Mouse (Mus musculus): ENCODE results near the gene Pold1.

The Pold1 gene

DNA sequence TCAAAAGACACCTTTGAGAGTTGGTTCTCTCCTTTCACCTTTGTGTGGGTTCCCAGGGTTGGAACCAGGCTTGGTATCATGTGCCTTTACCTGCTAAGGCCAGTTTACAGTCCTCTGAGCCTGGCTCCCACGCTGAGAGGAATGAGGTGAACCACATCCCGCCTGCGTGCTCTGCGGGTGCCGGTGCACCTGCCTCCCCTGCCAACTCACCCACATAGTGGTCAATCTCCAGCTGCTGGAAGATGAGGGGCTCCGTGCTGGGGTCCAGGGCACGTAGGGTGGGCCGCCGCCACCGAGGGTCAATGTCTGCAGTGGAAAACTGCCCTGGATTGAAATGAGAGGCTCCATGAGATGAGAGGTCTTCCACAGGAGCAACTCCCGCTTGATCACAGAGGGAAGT is 6.1 kb downstream of the Pold1 start:
- no peak for DNase-seq

- no peak for DNase-seq
Measured at GRCm38 (mm10) chr7:44538756-44539624, 9.7 kb downstream of the Pold1 start.

GRCm38 (mm10) chr7:44537496-44537895 is 11.2 kb downstream of the Pold1 start:
- DNase-seq, result no peak

GRCm38 (mm10) chr7:44537009-44537408 is 11.6 kb downstream of the Pold1 start:
- DNase-seq, result no peak

DNA sequence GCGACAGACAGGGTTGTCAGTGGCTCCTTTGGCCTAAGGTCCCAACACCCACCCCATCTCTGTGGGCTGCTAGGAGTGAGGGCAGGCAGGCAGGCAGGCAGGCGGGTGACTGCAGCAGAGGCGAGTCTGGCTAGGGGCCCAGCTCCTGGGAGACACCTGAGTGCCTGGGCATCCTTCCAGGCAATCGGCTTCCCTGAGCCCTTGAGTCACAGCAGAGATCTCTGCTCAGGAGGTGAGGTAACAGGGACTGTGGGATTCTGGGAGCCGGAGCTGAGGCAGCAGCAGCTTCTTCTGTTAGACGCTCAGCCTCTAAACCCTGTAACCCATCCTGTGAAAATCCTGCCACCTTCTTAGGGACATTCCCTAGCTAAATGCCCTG is 12.1 kb downstream of the Pold1 start:
- no peak for DNase-seq

DNA sequence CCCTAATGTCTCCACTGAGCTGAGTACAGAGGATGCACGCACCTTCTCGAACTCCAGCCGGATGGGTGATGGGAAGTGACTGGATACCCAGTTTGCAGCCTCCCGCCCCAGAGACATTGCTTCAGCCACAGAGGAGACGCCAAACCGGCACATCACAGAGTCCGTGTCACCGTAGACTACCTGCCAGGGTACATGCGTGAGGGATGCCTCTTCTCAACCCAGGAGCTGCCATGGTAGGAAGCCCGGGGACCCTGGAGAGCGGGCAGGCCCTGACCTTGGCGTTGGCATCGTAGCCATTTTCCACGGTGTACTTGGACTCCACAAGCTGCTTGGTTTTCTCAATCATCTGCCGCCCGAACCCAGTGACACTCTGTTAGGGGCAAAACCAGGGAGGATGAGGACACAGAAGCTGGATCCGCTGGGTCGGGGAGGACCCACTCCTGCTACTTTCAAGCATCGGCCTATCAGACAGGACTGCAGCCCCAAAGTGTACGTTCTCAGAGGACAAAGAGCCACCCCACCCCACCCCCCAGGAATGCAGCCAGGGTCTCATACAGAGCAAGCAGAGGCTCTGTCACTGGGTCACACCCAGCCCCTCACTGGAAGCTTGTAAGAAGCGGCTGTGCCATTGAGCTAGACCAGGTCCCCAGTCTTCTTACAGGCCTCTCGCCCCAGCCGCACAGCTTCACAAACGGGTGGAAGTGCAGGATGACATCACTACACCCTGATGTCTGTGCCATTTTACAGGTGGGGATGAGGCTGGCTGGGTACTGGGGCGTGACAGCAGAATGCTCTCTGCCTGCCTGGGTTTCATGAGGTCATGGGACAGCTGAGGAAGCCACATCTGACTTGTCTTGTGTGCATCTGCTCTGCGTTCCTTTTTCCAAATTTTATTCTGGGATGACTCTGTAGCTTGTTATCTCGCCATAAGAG is 12.7 kb downstream of the Pold1 start:
- DNase-seq, result no peak

DNA sequence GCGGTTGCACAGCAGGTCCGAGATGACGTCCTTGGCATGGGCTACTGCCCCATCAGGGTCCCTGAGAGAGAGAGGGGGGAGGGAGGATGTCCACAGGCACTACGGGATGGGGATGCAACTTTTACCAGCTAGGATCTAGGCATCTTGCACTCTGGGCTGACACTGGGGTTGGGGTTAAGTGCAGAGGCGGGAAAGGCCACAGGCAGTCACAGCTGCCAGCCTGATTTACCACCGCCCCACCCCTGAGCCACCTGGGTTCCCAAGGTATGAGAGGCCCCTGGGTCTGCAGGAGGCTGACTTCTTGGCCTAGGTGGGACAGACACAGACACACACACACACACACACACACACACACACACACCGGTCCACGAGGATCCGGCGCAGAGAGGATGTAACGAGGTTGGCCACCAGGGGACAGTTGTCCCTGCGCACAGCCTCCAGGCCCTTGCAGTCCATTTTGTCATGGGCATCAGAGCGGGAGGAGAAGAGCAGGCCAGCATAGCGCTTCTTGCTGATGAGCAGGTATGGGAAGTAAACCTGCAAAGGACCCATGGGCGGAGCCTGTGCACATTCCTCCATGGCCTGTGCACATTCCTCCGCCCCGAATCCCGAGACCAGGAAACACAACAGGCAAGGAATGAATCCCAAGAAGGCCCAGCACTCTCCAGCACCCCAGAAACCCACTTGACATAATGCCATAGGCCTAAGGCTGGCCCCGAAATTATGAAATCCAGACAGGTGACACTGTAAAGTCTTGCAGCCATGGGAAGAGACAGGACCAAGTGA is 13.8 kb downstream of the Pold1 start:
- DNase-seq, result no peak

GRCm38 (mm10) chr7:44534242-44534641 is 14.4 kb downstream of the Pold1 start:
- no peak for DNase-seq

GRCm38 (mm10) chr7:44533746-44534045 is 15.0 kb downstream of the Pold1 start:
- no peak for DNase-seq

- no peak for DNase-seq
Measured at GRCm38 (mm10) chr7:44532918-44533745, 15.5 kb downstream of the Pold1 start.

DNA sequence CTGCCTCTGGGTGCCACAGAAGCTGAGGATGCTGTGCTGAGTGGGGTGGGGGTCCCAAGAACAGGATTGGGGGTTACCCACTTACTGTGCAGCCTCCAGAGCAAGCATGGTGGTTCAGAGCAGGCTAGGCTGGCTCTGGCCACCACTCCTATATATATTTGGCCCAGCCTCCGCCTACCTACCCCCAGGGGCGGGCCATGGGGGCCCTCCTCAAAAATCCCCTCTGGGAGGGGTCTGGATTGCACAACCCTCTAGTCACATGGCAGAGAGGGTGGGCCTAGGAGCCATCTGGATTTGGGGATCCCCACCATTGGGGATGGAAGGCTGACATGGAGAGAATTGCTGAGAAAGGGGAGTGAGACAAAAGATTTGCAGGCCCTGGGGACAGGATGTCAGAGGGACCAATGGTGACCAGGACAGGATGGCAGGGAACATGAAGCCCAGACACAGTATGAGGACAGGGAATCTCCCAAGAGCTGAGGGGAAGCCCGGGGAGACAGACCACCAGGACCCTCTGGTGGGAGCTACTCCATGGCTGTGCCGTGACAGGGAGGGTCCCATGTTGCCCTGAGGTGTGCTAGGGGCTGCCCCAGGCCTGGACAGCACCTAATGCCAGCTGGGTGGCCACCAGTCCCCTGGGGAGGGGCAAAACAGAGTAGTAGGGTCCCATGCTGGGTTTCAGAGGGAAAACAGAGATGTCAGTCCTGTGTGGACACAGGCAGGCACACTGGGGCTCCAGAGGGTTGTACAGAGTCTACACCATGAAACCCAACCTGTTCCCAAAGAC is 16.5 kb downstream of the Pold1 start, which contains the start of gene Spib:
Gene Spib, minus strand, starts transcription at position 126 of the 787 bp plus-strand sequence.
- DNase-seq, result no peak

DNA sequence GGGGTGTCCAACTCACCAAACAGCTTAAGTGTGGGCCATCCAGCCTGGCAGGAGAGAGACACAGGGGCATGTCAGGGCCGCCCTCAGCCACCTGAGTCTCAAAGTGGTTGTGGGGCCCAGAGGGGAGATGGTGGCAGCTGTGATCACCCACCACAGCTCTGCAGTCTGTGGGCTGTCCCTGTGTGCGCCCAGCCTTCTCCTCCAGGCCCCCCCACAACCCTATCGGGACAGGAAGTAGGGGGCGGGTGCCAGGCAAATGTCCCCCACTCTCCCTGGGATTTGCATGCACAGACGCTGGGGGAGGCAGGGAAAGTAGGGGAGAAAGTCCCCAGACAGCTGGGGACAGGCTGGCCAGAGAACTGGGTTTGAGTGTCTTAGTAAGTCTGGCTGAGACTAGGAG is 17.4 kb downstream of the Pold1 start:
- no peak for DNase-seq

DNA sequence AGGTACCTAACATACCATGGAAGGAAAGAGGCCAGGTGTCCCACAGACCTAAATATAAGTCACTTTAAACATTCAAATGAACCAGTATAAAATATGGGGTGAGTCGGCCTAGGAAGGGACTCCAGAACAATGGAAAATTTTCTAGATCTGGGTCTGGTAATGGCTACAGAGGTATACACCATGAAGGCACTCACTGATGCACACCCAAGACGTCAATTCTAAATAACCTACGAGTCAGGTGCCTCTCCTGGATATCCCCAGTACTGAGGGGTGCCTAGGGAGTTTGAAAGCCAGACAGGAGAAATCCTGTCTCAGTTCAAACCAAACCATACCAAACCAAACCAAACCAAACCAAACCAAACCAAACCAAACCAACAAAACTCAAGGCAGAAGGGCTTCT is 18.1 kb downstream of the Pold1 start:
- DNase-seq, result no peak

- DNase-seq, result no peak
Measured at GRCm38 (mm10) chr7:44529518-44529917, 19.1 kb downstream of the Pold1 start.

DNA sequence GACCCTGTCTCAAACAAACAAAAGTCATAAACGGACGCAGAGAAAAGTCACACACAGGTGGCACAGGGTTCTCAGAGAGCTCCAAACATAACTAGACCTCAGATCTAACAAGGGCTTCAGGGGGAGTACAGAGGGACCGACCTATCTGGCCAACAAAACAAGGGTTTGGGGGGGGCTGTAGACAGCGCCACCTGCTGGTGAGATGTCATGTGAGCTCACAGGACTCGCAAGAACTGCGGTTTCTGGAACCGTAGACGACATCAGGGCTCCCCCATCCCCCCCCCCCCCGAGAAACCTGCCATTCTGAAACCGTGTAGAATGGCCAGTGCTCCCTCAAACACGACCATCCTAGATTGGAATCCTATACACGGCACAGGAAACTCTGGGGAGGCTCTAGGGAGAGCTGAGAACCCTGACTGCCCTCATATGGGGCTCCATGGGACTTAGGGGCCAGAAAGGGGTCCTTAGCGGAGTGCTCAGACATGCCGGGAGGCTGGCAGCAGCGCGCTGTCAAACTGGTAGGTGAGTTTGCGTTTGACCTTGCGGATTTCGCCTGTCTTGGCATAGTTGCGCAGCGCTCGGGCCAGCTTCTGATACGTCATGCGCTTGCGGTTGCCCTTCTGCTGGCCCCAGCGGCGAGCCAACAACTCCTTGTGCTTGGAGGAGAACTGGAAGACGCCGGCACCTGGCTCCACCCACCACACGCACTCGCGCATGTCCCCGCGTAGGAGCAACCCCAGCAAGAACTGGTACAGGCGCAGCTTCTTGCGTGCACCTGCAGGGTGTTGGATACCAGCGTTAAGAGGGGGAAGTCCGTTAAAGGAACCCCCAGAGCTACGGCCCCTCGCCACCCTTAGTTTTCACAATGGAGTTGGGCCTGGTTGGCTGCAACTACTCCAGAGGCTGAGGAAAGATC is 20.9 kb downstream of the Pold1 start:
- DNase-seq, result peak; percentile 86

DNA sequence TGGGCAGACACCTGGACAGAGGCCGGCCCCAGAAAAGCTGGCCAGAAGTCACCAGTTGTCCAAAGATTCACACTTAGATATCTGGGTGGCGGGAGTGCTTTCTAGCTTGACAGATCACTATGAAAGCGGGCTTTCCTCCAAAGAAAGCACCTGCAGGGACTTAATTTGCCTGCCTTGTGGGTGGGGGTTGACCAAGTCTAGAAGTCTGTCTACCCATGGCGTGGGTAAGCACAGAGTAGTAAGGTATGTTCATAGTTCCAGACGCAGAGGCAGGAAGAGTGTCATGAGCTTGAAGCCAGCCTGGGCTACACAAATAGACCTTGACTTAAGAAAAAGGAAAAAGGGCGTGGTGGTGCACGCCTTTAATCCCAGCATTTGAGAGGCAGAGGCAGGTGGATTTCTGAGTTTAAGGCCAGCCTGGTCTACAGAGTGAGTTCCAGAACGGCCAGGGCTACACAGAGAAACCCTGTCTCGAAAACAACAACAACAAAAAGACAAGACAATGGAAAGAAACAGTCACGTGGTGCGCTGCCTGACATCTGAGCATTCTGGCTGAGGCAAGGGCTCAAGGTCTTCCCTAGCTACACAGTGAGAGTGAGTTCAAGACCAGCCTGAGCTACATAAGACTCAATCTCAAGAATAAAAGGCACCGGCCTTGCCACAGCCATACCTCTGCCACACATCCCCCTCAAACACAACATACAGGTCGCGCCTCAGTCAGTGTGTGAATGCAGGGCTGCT is 22.1 kb downstream of the Pold1 start:
- no peak for DNase-seq

DNA sequence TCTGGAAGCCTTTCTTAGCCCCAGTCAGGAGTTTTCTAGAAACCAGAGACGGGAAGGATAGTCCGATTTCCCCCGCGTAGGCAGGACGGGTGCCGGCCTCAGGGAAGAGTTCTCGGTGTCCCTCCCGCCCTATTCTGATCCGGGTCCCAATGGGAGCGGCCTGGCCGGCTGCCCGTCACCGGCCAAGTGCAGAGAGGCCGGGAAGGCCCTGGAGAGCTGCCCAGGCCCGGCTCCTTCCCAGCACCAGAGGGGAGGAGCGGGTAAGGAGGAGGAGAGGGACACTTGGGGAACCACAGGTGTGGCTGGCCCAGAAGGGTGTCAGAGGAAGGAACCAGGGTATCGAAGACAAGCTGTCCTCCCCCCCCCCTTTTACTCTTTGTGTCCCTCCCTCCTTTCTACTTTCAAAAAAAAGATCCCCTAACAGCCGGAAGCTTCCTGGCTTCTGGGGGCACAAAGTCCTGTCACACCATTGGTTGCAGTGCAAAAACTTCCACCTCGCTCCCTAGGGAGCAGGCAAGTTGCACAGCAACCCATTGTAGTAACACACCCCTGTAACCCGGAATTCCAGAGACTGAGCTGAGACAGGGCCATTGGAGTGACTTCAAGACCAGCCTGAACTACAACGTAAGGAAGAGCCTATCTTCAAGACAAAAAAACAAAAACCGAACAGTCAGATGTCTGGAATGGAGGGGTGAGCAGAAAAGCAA is 23.4 kb downstream of the Pold1 start:
- peak; percentile 88 for DNase-seq

DNA sequence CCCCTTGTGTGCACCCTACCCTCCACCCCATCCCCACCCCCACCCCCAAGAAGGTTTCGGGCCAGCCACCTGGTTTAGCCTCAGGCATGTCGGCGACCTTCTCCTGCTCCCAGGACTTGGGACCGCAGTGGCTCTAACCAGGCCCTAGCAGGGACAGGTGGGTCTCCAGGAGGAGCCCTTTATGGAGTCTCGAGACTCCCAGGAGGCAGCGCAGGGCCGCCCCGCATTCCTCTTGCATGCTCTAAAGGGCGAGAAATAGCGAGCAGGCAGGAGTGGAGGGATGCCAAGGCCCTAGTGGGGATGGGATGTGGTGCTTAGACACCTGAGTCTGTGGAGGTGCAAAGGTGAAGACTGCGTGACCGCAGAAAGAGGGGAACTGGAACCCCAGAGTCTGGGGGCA is 24.1 kb downstream of the Pold1 start, which contains the start of gene Mybpc2:
Gene Mybpc2, minus strand, starts transcription at position 155 of the 400 bp plus-strand sequence.
- peak; percentile 40 for DNase-seq

DNA sequence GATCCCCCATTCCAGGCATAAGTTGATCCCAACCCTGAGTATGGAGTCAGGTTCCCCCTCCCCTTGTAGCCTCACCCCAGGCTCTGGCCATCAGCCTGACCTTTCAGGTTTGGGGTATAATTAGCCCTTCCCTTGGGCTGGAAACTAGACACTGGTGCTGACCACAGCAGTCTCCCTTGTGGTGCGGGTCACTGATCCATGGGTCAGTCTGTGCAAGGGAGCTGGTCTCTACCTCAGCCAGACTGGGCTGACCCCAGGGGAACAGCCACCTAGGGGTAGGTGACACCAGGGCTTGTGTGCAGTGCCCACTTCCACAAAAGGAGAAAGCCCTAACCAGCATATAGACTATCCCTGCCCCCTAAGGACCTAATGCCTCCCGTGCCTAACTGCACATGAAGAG is 25.6 kb downstream of the Pold1 start:
- DNase-seq, result no peak
